Mouse (Mus musculus): ENCODE results near the gene Egfr. TPM values are rescaled to one million over a fixed set of nuclear protein-coding genes. Genes with fewer than 3 reads are reported as not detected.
A peak's percentile ranks its signal among the peaks of the same experiment; 100 is the strongest.

The Egfr gene
- polyA plus RNA-seq, 1 experiment from 2014 or later: 2.5 TPM

DNA sequence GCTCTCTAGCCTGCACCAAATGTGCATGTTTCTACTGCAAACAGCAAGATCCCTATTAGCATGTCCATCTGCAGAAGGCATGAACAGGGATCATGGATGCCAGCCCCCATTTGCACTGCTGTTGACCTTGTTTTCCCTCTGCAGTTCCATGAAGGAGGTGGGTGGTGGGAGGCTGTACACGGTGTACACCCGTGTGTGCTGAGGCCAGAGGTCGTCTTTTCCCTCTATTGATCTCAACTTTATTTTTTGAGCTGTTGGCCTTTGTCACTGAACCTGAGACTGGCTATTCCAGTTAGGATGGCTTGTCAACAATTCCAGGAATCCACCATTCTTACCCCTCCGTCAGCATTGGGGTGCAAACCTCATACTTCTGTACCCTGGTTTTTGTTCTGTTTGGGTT lies 9.8 kb upstream of the Egfr start:
- H3K4me3 ChIP-seq (ENCODE audit: control insufficient read depth in 1 of 2, insufficient read depth in 1 of 2, low read depth in 1 of 2, low read length in 2 of 2): no peak overlapping the region
- 82% methylated on average over 4 of the region's 4 CpGs for WGBS
- no peak overlapping the region for H3K27ac ChIP-seq (replicated peaks in 1 of 2; ENCODE audit: control insufficient read depth in 1 of 2, insufficient read depth in 1 of 2, low read depth in 2 of 2, low read length in 2 of 2)
- no peaks in the 10 kb centered on the region for H3K4me1 ChIP-seq (ENCODE audit: control insufficient read depth in 2 of 2, insufficient read depth in 2 of 2, low read length in 2 of 2)
- no peaks in the 10 kb centered on the region for H3K36me3 ChIP-seq (ENCODE audit: control insufficient read depth, insufficient read depth, low read length)
- no peaks in the 10 kb centered on the region for H3K27me3 ChIP-seq (ENCODE audit: control insufficient read depth, insufficient read depth, low read length)
- ATAC-seq (ENCODE audit: insufficient number of reproducible peaks, insufficient read depth, low FRiP score, low read depth): no peak
- H3K4me2 ChIP-seq (ENCODE audit: low read length): no peak overlapping the region
- H3K9ac ChIP-seq (ENCODE audit: low read length): no peak overlapping the region
- no peaks in the 10 kb centered on the region for H3K9me3 ChIP-seq (ENCODE audit: control insufficient read depth, low read length)

DNA sequence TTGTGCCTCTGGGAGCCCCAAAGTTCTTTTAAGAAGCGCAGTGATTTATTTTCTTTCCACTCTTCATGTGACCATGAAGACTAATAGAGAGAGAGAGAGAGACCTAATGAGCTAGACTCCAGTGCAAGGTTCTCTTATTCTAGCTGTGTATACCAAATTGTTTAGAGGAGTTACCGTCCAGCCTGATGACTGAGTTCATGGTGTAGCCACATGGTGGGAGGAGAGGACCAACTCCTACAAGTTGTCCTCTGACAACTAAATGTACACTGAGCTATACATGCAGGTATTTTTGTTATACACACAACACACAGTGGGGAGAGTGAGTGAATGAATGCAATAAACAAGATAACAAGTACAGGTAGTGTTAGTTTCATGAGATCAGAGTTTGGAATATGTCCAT lies 9.2 kb upstream of the Egfr start:
- ATAC-seq (ENCODE audit: insufficient number of reproducible peaks, insufficient read depth, low FRiP score, low read depth): no peak
- no peak overlapping the region for H3K4me3 ChIP-seq (ENCODE audit: control insufficient read depth in 1 of 2, insufficient read depth in 1 of 2, low read depth in 1 of 2, low read length in 2 of 2)
- no peak overlapping the region for H3K27ac ChIP-seq (replicated peaks in 1 of 2; ENCODE audit: control insufficient read depth in 1 of 2, insufficient read depth in 1 of 2, low read depth in 2 of 2, low read length in 2 of 2)
- no peaks in the 10 kb centered on the region for H3K36me3 ChIP-seq (ENCODE audit: control insufficient read depth, insufficient read depth, low read length)
- 78% methylated on average over 2 of the region's 2 CpGs for WGBS
- no peaks in the 10 kb centered on the region for H3K9me3 ChIP-seq (ENCODE audit: control insufficient read depth, low read length)
- no peak overlapping the region for H3K4me2 ChIP-seq (ENCODE audit: low read length)
- no peaks in the 10 kb centered on the region for H3K27me3 ChIP-seq (ENCODE audit: control insufficient read depth, insufficient read depth, low read length)
- H3K9ac ChIP-seq (ENCODE audit: low read length): no peak overlapping the region
- no peaks in the 10 kb centered on the region for H3K4me1 ChIP-seq (ENCODE audit: control insufficient read depth in 2 of 2, insufficient read depth in 2 of 2, low read length in 2 of 2)

DNA sequence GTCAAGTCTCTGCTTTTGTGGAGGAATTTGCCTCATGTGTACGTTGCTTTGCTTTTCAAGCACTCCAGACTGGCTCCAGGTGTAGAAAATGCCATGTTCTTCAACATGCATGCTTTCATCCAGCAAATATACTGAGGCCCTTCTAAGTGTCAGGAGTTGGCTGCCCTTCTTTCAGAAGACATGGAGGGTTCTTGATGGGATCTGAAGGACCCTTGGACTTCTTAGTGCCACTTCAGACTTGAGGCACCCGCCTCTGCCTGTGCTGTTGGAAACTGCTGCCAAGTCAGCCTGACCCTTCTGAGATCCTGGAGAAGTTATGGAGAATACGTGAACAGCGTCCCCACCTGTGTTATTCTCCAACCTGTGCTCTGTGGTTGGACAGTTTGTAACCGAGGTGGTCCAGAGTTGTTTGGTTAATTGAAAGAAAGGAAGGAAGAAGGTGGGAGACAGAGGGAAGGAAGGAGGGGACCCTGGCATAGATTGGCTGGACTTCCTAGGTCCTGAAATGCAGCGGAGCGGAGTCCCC lies 483 bp upstream of the Egfr start:
- no peak overlapping the region; the same call in 1 of the 2 replicates for H3K9ac ChIP-seq (ENCODE audit: low read length)
- peak overlapping the region; percentile 54 to 71 for H3K4me3 ChIP-seq (ENCODE audit: control insufficient read depth in 1 of 2, insufficient read depth in 1 of 2, low read depth in 1 of 2, low read length in 2 of 2)
- no peaks in the 10 kb centered on the region for H3K36me3 ChIP-seq (ENCODE audit: control insufficient read depth, insufficient read depth, low read length)
- H3K4me2 ChIP-seq (ENCODE audit: low read length): peak overlapping the region; percentile 96
- H3K27me3 ChIP-seq (ENCODE audit: control insufficient read depth, insufficient read depth, low read length): peaks cover 46% of the 10 kb centered on the region
- no peak for ATAC-seq (ENCODE audit: insufficient number of reproducible peaks, insufficient read depth, low FRiP score, low read depth)
- 44% methylated on average over 7 of the region's 7 CpGs for WGBS
- H3K9me3 ChIP-seq (ENCODE audit: control insufficient read depth, low read length): no peaks in the 10 kb centered on the region
- no peak overlapping the region for H3K27ac ChIP-seq (replicated peaks in 1 of 2; ENCODE audit: control insufficient read depth in 1 of 2, insufficient read depth in 1 of 2, low read depth in 2 of 2, low read length in 2 of 2)
- H3K4me1 ChIP-seq (ENCODE audit: control insufficient read depth in 2 of 2, insufficient read depth in 2 of 2, low read length in 2 of 2): peaks cover 3 to 4% of the 10 kb centered on the region in 2 experiments; a peak in 2 of 4 replicates

DNA sequence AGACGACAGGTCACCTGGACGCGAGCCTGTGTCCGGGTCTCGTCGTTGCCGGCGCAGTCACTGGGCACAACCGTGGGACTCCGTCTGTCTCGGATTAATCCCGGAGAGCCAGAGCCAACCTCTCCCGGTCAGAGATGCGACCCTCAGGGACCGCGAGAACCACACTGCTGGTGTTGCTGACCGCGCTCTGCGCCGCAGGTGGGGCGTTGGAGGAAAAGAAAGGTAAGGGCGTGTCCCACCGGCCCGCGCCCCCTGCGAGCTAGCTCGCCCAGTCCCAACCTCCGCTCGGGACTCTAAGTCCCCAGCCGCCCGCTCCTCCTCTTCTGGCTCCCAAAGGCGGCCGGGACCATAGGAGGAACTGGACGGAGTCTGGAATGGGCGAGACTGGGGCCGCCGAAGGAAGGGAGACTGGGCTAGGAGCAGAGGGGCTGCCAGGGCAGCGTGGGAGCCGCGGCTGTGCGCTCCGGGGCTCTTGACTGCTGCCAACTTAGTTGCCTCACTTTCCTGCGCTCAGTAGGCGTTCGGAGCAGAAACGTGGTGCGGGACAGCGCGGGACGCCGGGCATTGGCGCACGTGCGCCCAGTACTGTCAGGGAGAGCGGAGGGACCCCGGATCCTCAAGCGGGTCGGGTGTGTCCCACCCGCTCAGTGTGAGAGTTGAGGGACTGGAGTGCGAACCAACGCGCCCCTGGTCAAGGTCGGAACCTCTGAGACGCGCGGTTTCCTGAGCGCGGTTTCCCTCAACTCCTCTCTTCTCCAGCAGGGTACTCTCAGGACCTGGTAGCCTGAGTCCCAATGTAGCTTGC lies 548 bp downstream of the Egfr start:
- Histone ChIP-seq H3K27me3 (ENCODE audit: control insufficient read depth, insufficient read depth, low read length) (peaks cover 46% of the 10 kb centered on the region), H3K4me1 (ENCODE audit: control insufficient read depth in 2 of 2, insufficient read depth in 2 of 2, low read length in 2 of 2) (peaks cover 3 to 4% of the 10 kb centered on the region in 2 experiments; a peak in 2 of 4 replicates), H3K9ac (ENCODE audit: low read length) (peak overlapping the region; percentile 67), H3K27ac (replicated peaks in 1 of 2; ENCODE audit: control insufficient read depth in 1 of 2, insufficient read depth in 1 of 2, low read depth in 2 of 2, low read length in 2 of 2) (no peak overlapping the region), H3K4me2 (ENCODE audit: low read length) (peak overlapping the region; percentile 96), H3K9me3 (ENCODE audit: control insufficient read depth, low read length) (no peaks in the 10 kb centered on the region), H3K36me3 (ENCODE audit: control insufficient read depth, insufficient read depth, low read length) (no peaks in the 10 kb centered on the region), H3K4me3 (ENCODE audit: control insufficient read depth in 1 of 2, insufficient read depth in 1 of 2, low read depth in 1 of 2, low read length in 2 of 2) (peak overlapping the region; percentile 54 to 71)
- peak; percentile 59 for ATAC-seq (ENCODE audit: insufficient number of reproducible peaks, insufficient read depth, low FRiP score, low read depth)
- under 1% methylated on average over 66 of the region's 68 CpGs for WGBS

DNA sequence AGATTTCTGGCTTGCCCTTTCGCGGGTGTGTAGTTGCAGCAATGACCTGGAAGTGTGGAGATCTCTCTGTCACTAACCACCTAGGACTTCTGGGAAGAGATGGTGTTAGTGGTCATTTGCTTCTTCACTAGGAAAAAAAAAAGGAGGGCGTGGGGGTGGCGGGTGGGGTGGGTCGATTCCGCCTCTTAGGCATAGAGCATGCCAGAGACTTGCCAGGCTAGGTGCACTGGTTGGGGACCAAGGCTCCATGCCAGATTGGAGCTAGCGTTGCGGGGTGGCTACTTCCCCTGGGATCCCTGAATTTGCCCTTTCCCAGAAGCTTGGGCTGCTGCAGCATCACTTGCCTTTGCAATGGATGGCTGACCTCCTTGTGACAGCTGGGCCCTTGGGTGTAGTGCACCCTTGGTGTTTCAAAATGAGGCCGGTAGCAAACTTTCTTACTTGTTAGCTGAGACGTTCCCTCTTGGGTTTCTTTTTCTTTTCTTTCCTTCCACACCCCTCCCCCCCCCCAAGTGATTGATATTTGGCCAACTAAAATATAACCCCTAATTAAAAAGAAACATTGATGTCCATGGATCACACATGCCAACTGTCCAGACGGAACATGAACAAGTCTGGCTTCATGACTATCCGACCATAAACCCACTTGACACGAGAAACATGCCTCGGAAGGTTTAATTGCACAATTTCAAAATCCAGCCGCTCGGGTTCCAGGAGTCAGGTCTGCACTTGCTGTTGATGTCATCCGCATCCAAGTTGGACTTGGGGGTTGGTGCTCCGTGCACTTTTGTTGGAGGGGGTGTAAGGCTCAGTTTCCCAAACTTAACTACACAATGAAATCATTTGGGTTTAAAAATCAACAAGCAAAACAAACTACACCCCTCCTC lies 1.4 kb downstream of the Egfr start:
- 38% methylated on average over 18 of the region's 18 CpGs for WGBS
- ATAC-seq (ENCODE audit: insufficient number of reproducible peaks, insufficient read depth, low FRiP score, low read depth): no peak
- H3K36me3 ChIP-seq (ENCODE audit: control insufficient read depth, insufficient read depth, low read length): no peaks in the 10 kb centered on the region
- H3K27me3 ChIP-seq (ENCODE audit: control insufficient read depth, insufficient read depth, low read length): peaks cover 46% of the 10 kb centered on the region
- peaks cover 3 to 4% of the 10 kb centered on the region in 2 experiments; a peak in 2 of 4 replicates for H3K4me1 ChIP-seq (ENCODE audit: control insufficient read depth in 2 of 2, insufficient read depth in 2 of 2, low read length in 2 of 2)
- H3K9me3 ChIP-seq (ENCODE audit: control insufficient read depth, low read length): no peaks in the 10 kb centered on the region
- H3K4me3 ChIP-seq (ENCODE audit: control insufficient read depth in 1 of 2, insufficient read depth in 1 of 2, low read depth in 1 of 2, low read length in 2 of 2): peak overlapping the region; percentile 54 to 71
- H3K9ac ChIP-seq (ENCODE audit: low read length): peak overlapping the region; percentile 67
- H3K4me2 ChIP-seq (ENCODE audit: low read length): peak overlapping the region; percentile 96
- H3K27ac ChIP-seq (replicated peaks in 1 of 2; ENCODE audit: control insufficient read depth in 1 of 2, insufficient read depth in 1 of 2, low read depth in 2 of 2, low read length in 2 of 2): no peak overlapping the region

DNA sequence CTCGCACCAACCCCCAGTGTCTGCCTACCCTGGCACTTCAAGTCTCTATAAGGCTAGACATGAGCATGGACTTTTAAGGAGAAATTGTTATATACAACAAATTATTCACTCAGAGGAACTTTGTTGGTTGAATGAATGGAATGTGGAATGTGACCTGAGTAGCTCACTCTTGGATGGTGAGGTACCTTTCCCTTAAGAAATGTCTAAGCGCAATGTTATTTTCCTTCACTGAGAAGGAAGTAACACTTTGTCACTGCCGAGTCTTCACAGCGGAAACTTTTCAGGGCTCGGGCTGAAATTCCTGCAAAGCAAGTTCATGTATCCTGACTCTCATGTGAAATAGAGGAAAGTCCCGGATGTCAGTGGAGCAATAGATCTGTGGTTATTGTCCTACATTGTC lies 7.9 kb downstream of the Egfr start:
- no peaks in the 10 kb centered on the region for H3K4me1 ChIP-seq (ENCODE audit: control insufficient read depth in 2 of 2, insufficient read depth in 2 of 2, low read length in 2 of 2)

DNA sequence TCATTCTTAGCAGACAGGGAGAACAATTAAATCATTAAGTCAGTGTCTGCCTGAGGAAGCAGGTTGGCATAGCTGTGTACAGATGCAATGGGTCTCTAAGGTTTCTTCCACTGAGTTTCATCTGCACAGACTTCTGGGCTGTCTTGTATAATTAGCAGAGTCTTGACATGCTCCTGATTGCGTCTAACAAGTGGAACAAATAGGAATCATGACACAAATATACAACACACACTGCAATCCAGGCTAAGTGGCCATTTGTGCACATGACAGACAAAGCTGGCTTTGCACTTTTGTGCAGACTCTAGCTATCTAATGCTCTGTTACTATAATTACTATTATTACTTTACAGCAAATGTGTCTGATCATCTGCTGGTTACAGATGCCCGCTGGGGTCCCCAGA lies 9.2 kb downstream of the Egfr start:
- ATAC-seq (ENCODE audit: insufficient number of reproducible peaks, insufficient read depth, low FRiP score, low read depth): no peak
- no peaks in the 10 kb centered on the region for H3K4me1 ChIP-seq (ENCODE audit: control insufficient read depth in 2 of 2, insufficient read depth in 2 of 2, low read length in 2 of 2)
- no peaks in the 10 kb centered on the region for H3K9me3 ChIP-seq (ENCODE audit: control insufficient read depth, low read length)
- H3K27ac ChIP-seq (replicated peaks in 1 of 2; ENCODE audit: control insufficient read depth in 1 of 2, insufficient read depth in 1 of 2, low read depth in 2 of 2, low read length in 2 of 2): no peak overlapping the region
- H3K4me2 ChIP-seq (ENCODE audit: low read length): no peak overlapping the region
- WGBS: 79% methylated on average over 2 of the region's 2 CpGs
- no peaks in the 10 kb centered on the region for H3K36me3 ChIP-seq (ENCODE audit: control insufficient read depth, insufficient read depth, low read length)
- no peak overlapping the region for H3K4me3 ChIP-seq (ENCODE audit: control insufficient read depth in 1 of 2, insufficient read depth in 1 of 2, low read depth in 1 of 2, low read length in 2 of 2)
- H3K9ac ChIP-seq (ENCODE audit: low read length): no peak overlapping the region
- no peaks in the 10 kb centered on the region for H3K27me3 ChIP-seq (ENCODE audit: control insufficient read depth, insufficient read depth, low read length)

More for the DNA sequence above, 7.9 kb downstream of the Egfr start:
- H3K27me3 ChIP-seq (ENCODE audit: control insufficient read depth, insufficient read depth, low read length): peaks cover 9% of the 10 kb centered on the region
- no peaks in the 10 kb centered on the region for H3K36me3 ChIP-seq (ENCODE audit: control insufficient read depth, insufficient read depth, low read length)
- no peak for ATAC-seq (ENCODE audit: insufficient number of reproducible peaks, insufficient read depth, low FRiP score, low read depth)
- H3K4me3 ChIP-seq (ENCODE audit: control insufficient read depth in 1 of 2, insufficient read depth in 1 of 2, low read depth in 1 of 2, low read length in 2 of 2): no peak overlapping the region
- no peak overlapping the region for H3K9ac ChIP-seq (ENCODE audit: low read length)
- H3K27ac ChIP-seq (replicated peaks in 1 of 2; ENCODE audit: control insufficient read depth in 1 of 2, insufficient read depth in 1 of 2, low read depth in 2 of 2, low read length in 2 of 2): no peak overlapping the region
- H3K9me3 ChIP-seq (ENCODE audit: control insufficient read depth, low read length): no peaks in the 10 kb centered on the region
- no peak overlapping the region for H3K4me2 ChIP-seq (ENCODE audit: low read length)
- 65% methylated on average over 6 of the region's 6 CpGs for WGBS
